Mouse (Mus musculus): ENCODE results near the gene 4930523C07Rik. TPM values are rescaled to one million over a fixed set of nuclear protein-coding genes. Genes with fewer than 3 reads are reported as not detected.

The 4930523C07Rik gene
- 325 TPM for polyA plus RNA-seq (2017; shearing (Covaris generic))

GRCm38 (mm10) chr1:160044237-160045021, at the start of gene 4930523C07Rik:
Gene 4930523C07Rik, plus strand, starts transcription at chr1:160044382.

Other genes with a start within 250 kb of the 4930523C07Rik start
- 0.05 TPM for gene Tnn, start 109.2 kb downstream of the 4930523C07Rik start, polyA plus RNA-seq (2017; shearing (Covaris generic))
- 181 TPM for gene Mrps14, start 150.8 kb downstream of the 4930523C07Rik start, polyA plus RNA-seq (2017; shearing (Covaris generic))
- 133 TPM for gene Cacybp, start 168.5 kb downstream of the 4930523C07Rik start, polyA plus RNA-seq (2017; shearing (Covaris generic))

Data from activated CD4-positive, CD25-positive, alpha-beta regulatory T cell, adult 9 weeks (primary cell).